Mouse (Mus musculus) lung, embryonic 14.5 days (tissue): ENCODE measurements around the gene Arfgef2. TPM values are rescaled to one million over a fixed set of nuclear protein-coding genes. Genes with fewer than 3 reads are reported as not detected.

ENCODE experiments used
- ATAC-seq: fragments of 200-750 bp; cut with Nextera tagmentation; 2 replicates; pipeline ENCODE4 v1.8.0; 2017; ENCODE audit warnings: mild to moderate bottlenecking, moderate TSS enrichment, moderate library complexity; ENCODE audit not compliant: insufficient read depth
- DNase-seq: peaks from one replicate; pipeline ENCODE4 v3.0.0-alpha.2; 2015
- H3K27ac ChIP-seq: fragments of 300-500 bp; sonication (generic); 2 replicates; pipeline ENCODE4 v1.5.1; 2014; ENCODE audit warnings: low read depth, mild to moderate bottlenecking, moderate library complexity
- H3K27me3 ChIP-seq: fragments of 300-500 bp; sonication (generic); 2 replicates; pipeline ENCODE4 v1.6.1; 2014; ENCODE audit warnings: low read length, control low read depth; ENCODE audit not compliant: insufficient read depth
- H3K36me3 ChIP-seq: fragments of 300-500 bp; sonication (generic); 2 replicates; pipeline ENCODE4 v1.6.1; 2014; ENCODE audit warnings: control low read depth; ENCODE audit not compliant: insufficient read depth
- H3K4me1 ChIP-seq: fragments of 300-500 bp; sonication (generic); 2 replicates; pipeline ENCODE4 v1.6.1; 2014; ENCODE audit warnings: antibody characterized with exemption, control low read depth; ENCODE audit not compliant: insufficient read depth
- H3K4me2 ChIP-seq: fragments of 300-500 bp; sonication (generic); 2 replicates; pipeline ENCODE4 v1.6.1; 2014; ENCODE audit warnings: mild to moderate bottlenecking
- H3K4me3 ChIP-seq: fragments of 300-500 bp; sonication (generic); 2 replicates; pipeline ENCODE4 v1.5.1; 2014; ENCODE audit warnings: low read depth, low read length
- H3K9ac ChIP-seq: fragments of 300-500 bp; sonication (generic); 2 replicates; pipeline ENCODE4 v1.6.1; 2014
- H3K9me3 ChIP-seq: fragments of 300-500 bp; sonication (generic); 2 replicates; pipeline ENCODE4 v1.6.1; 2016; ENCODE audit warnings: low read depth, low read length, control low read depth
- CTCF ChIP-seq: IDR thresholded peaks from 2 replicates; pipeline ENCODE4 v1.5.1; 2016; ENCODE audit warnings: antibody characterized with exemption, low read depth
- WGBS: fragments of 180-500 bp; shearing (Covaris S2); extraction: QIAGEN DNeasy Blood & Tissue Kit; methylation state at CpG from one replicate; pipeline ENCODE4 v1.1.7; 2014; 5-methylcytosine and 5-hydroxymethylcytosine counted together
- polyA plus RNA-seq: library from polyadenylated mRNA; unstranded; fragments of >200 nt; fragmentation: Nextera tagmentation; extraction: Ambion mirVana; gene quantifications from 2 replicates; pipeline ENCODE4 v1.2.1, GENCODE M21; 2014

Gene Arfgef2
- 6.3 and 6.9 TPM in 2 replicates for polyA plus RNA-seq

GRCm38 (mm10) chr2:166805250-166806172 is at the start of gene Arfgef2:
Gene Arfgef2 (plus strand): TSS chr2:166805588.
- WGBS = under 1% methylated on average over 70 of the region's 76 CpGs
- ATAC-seq = peak; percentile 92
- no peak for TF ChIP-seq CTCF

GRCm38 (mm10) chr2:166757969-166758368 is 47.4 kb upstream of the Arfgef2 start:
- Histone ChIP-seq H3K4me2 (no peak overlapping the region), H3K4me3 (no peak overlapping the region), H3K27me3 (no peaks in the 10 kb centered on the region), H3K27ac (no peak overlapping the region), H3K36me3 (no peaks in the 10 kb centered on the region), H3K9me3 (no peaks in the 10 kb centered on the region), H3K4me1 (no peaks in the 10 kb centered on the region), H3K9ac (no peak overlapping the region)
- TF ChIP-seq CTCF = no peak
- 11% methylated on average over 3 of the region's 3 CpGs for WGBS
- DNase-seq = no peak
- ATAC-seq = no peak

More at GRCm38 (mm10) chr2:166805250-166806172, at the start of gene Arfgef2:
- Histone ChIP-seq H3K9me3 (no peaks in the 10 kb centered on the region), H3K4me2 (peak within 1 kb of the TSS; percentile 90), H3K4me3 (peak within 1 kb of the TSS; percentile 88), H3K27me3 (no peaks in the 10 kb centered on the region), H3K27ac (peak within 1 kb of the TSS; percentile 84), H3K36me3 (no peaks in the 10 kb centered on the region), H3K9ac (peak within 1 kb of the TSS; percentile 76), H3K4me1 (peaks cover 7% of the 10 kb centered on the region)
- DNase-seq = peak; percentile 92

- no peak for ATAC-seq
- no peaks in the 10 kb centered on the region for H3K9me3 ChIP-seq
- H3K4me2 ChIP-seq = no peak overlapping the region
These were observed 41.3 kb upstream of the Arfgef2 start for GRCm38 (mm10) chr2:166764051-166764450.

GRCm38 (mm10) chr2:166767591-166767990 is 37.8 kb upstream of the Arfgef2 start:
- DNase-seq (no peak), ATAC-seq (no peak)
- H3K9ac ChIP-seq = no peak overlapping the region
- H3K27ac ChIP-seq = no peak overlapping the region
- H3K9me3 ChIP-seq = no peaks in the 10 kb centered on the region
- WGBS = 71% methylated on average over 9 of the region's 9 CpGs
- no peaks in the 10 kb centered on the region for H3K27me3 ChIP-seq
- H3K4me2 ChIP-seq = no peak overlapping the region
- no peaks in the 10 kb centered on the region for H3K4me1 ChIP-seq
- TF ChIP-seq CTCF = no peak
- H3K4me3 ChIP-seq = no peak overlapping the region
- no peaks in the 10 kb centered on the region for H3K36me3 ChIP-seq

More at GRCm38 (mm10) chr2:166764051-166764450, 41.3 kb upstream of the Arfgef2 start:
- Histone ChIP-seq H3K27ac (no peak overlapping the region), H3K4me3 (no peak overlapping the region), H3K9ac (no peak overlapping the region), H3K27me3 (no peaks in the 10 kb centered on the region), H3K36me3 (no peaks in the 10 kb centered on the region), H3K4me1 (no peaks in the 10 kb centered on the region)
- WGBS = 43% methylated on average over 5 of the region's 5 CpGs
- no peak for TF ChIP-seq CTCF
- DNase-seq = no peak

GRCm38 (mm10) chr2:166771396-166771795 is 34.0 kb upstream of the Arfgef2 start:
- no peaks in the 10 kb centered on the region for H3K4me1 ChIP-seq
- DNase-seq (peak; percentile 89), ATAC-seq (peak; percentile 70; the same call in 1 of the 2 replicates)
- no peaks in the 10 kb centered on the region for H3K9me3 ChIP-seq
- H3K27ac ChIP-seq = peak overlapping the region; percentile 54; the same call in 1 of the 2 replicates
- 0 out of 2 replicates have a peak overlapping the region, but pooled peaks have one; percentile 3 for H3K4me2 ChIP-seq
- H3K9ac ChIP-seq = no peak overlapping the region
- H3K4me3 ChIP-seq = no peak overlapping the region
- no peaks in the 10 kb centered on the region for H3K27me3 ChIP-seq
- TF ChIP-seq CTCF = no peak
- no peaks in the 10 kb centered on the region for H3K36me3 ChIP-seq
- 28% methylated on average over 11 of the region's 11 CpGs for WGBS

GRCm38 (mm10) chr2:166773587-166773986 is 31.8 kb upstream of the Arfgef2 start:
- no peak overlapping the region for H3K9ac ChIP-seq
- no peaks in the 10 kb centered on the region for H3K9me3 ChIP-seq
- ATAC-seq = no peak
- no peaks in the 10 kb centered on the region for H3K27me3 ChIP-seq
- H3K36me3 ChIP-seq = no peaks in the 10 kb centered on the region
- 73% methylated on average over 10 of the region's 10 CpGs for WGBS
- H3K4me3 ChIP-seq = no peak overlapping the region
- no peaks in the 10 kb centered on the region for H3K4me1 ChIP-seq
- H3K4me2 ChIP-seq = no peak overlapping the region
- no peak for DNase-seq
- no peak for TF ChIP-seq CTCF
- H3K27ac ChIP-seq = no peak overlapping the region

GRCm38 (mm10) chr2:166774275-166774674 is 31.1 kb upstream of the Arfgef2 start:
- DNase-seq = no peak
- TF ChIP-seq CTCF = no peak
- Histone ChIP-seq H3K27ac (no peak overlapping the region), H3K9me3 (no peaks in the 10 kb centered on the region), H3K27me3 (no peaks in the 10 kb centered on the region), H3K36me3 (no peaks in the 10 kb centered on the region), H3K4me2 (no peak overlapping the region), H3K9ac (no peak overlapping the region), H3K4me1 (no peaks in the 10 kb centered on the region), H3K4me3 (no peak overlapping the region)
- WGBS = 80% methylated on average over 10 of the region's 10 CpGs
- ATAC-seq = no peak
